Mouse (Mus musculus): ENCODE measurements around the gene Dhrs1.

- TF ChIP-seq CTCF (IDR thresholded peaks at IDR 0.05; ENCODE audit: extremely low read depth, insufficient read depth, insufficient read length, insufficient replicate concordance): no peak
- TF ChIP-seq POLR2A (IDR thresholded peaks at IDR 0.05; ENCODE audit: low read depth, low read length): no peak
Observed at GRCm38 (mm10) chr14:55722438-55722945, 23.0 kb downstream of the Dhrs1 start.
